Mouse (Mus musculus): ENCODE data around the gene Wapl. TPM values are rescaled to one million over a fixed set of nuclear protein-coding genes. Genes with fewer than 3 reads are reported as not detected.
A peak's percentile ranks its signal among the peaks of the same experiment; 100 is the strongest.

Gene Wapl
- polyA plus RNA-seq, 1 experiment: 4.5 TPM

DNA sequence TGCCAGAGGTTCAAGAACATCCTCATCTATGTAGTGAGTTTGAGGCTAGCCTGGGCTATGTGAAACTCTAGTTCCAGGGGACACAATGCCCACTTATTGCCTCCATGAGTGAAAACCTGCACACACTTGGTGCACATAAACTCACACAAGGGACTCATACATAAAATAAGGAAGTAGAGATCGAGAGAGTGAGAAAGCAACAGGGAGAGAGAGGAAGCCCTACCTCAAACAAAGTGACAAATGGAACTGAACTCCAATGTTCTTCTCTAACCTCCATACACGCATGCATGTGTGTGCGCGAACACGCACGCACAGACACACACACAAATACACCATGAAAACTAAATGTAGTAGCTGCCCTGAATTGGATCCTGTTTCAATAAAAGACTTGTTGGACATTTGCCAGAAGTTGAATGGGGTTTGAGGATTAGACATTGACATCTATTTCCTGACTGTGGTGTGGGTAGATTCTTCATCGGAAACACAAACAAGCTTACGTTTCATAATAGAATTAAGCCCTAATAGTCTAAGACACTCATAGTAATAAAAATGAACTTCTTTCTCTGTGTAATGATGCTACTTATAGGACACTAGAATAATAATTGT lies 25.8 kb upstream of the Wapl start:
- Histone ChIP-seq H3K4me1 (ENCODE audit: control insufficient read depth, insufficient read depth, insufficient read length) (no peaks in the 10 kb centered on the region), H3K27ac (ENCODE audit: insufficient read depth, low read length) (no peak overlapping the region), H3K36me3 (ENCODE audit: control insufficient read depth, insufficient read depth, low read length) (no peaks in the 10 kb centered on the region), H3K27me3 (ENCODE audit: control insufficient read depth, insufficient read depth, low read length) (no peaks in the 10 kb centered on the region), H3K4me3 (ENCODE audit: extremely low read depth, insufficient read depth, insufficient read length) (no peak overlapping the region)
- WGBS: 59% methylated on average over 8 of the region's 8 CpGs
- no peak for TF ChIP-seq CTCF (IDR thresholded peaks at IDR 0.05; ENCODE audit: extremely low read depth, insufficient read depth, insufficient read length, insufficient replicate concordance)
- TF ChIP-seq POLR2A (IDR thresholded peaks at IDR 0.05; ENCODE audit: low read depth, low read length): no peak
- no peak for DNase-seq (ENCODE audit: low read depth in 1 of 2, low spot score in 2 of 2)

DNA sequence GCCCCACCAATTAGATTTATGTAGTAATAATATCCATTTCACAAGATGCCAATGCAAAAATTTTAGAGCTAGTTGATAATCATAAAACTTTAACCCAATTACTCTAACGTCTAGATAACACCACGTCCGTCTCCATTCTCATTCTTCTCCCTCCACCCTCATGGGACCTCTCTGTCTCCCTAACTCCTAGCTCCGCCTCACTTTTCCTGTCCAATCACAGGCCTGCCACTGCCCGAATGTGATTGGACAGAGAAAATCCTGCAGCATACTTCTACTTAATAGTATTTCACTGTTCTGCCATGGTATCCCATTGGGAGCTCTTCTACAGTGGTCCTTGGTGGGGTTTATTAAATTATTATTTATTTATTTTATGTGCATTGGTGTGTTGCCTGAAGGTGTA lies 16.6 kb upstream of the Wapl start:
- Histone ChIP-seq H3K36me3 (ENCODE audit: control insufficient read depth, insufficient read depth, low read length) (no peaks in the 10 kb centered on the region), H3K27me3 (ENCODE audit: control insufficient read depth, insufficient read depth, low read length) (peaks cover 6% of the 10 kb centered on the region), H3K4me1 (ENCODE audit: control insufficient read depth, insufficient read depth, insufficient read length) (peaks cover 3% of the 10 kb centered on the region; the same call in 1 of the 2 replicates), H3K27ac (ENCODE audit: insufficient read depth, low read length) (no peak overlapping the region), H3K4me3 (ENCODE audit: extremely low read depth, insufficient read depth, insufficient read length) (no peak overlapping the region)
- DNase-seq (ENCODE audit: low read depth in 1 of 2, low spot score in 2 of 2): no peak
- TF ChIP-seq POLR2A (IDR thresholded peaks at IDR 0.05; ENCODE audit: low read depth, low read length) (no peak), CTCF (IDR thresholded peaks at IDR 0.05; ENCODE audit: extremely low read depth, insufficient read depth, insufficient read length, insufficient replicate concordance) (no peak)
- 95% methylated on average over 5 of the region's 5 CpGs for WGBS

DNA sequence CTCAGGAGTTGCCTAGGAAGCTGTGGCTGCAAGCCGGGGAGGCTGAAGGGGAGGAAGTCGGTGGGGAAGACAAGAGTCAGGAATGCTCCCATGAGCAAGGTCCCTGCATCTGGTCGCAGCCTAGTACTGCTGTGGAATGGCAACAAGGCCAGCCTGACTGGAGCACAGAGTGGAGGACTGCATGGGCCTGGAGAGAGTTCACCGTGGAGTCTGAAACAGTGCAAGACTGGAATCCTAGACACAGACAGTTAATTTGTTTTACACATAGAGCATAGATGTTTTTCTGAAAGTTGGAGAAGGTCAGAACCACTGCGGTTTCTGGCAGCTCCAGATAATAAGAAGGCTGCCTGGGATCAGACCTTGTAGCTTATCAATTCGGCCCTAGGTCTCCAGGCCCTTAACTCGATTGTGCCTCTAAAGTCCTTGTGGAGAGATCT lies 13.4 kb upstream of the Wapl start:
- 66% methylated on average over 7 of the region's 7 CpGs for WGBS
- Histone ChIP-seq H3K4me1 (ENCODE audit: control insufficient read depth, insufficient read depth, insufficient read length) (peaks cover 5% of the 10 kb centered on the region; the same call in 1 of the 2 replicates), H3K4me3 (ENCODE audit: extremely low read depth, insufficient read depth, insufficient read length) (no peak overlapping the region), H3K36me3 (ENCODE audit: control insufficient read depth, insufficient read depth, low read length) (no peaks in the 10 kb centered on the region), H3K27me3 (ENCODE audit: control insufficient read depth, insufficient read depth, low read length) (peaks cover 8% of the 10 kb centered on the region), H3K27ac (ENCODE audit: insufficient read depth, low read length) (peak overlapping the region; percentile 51; the same call in 1 of the 2 replicates)
- TF ChIP-seq POLR2A (IDR thresholded peaks at IDR 0.05; ENCODE audit: low read depth, low read length): no peak
- TF ChIP-seq CTCF (IDR thresholded peaks at IDR 0.05; ENCODE audit: extremely low read depth, insufficient read depth, insufficient read length, insufficient replicate concordance): no peak
- no peak for DNase-seq (ENCODE audit: low read depth in 1 of 2, low spot score in 2 of 2)

DNA sequence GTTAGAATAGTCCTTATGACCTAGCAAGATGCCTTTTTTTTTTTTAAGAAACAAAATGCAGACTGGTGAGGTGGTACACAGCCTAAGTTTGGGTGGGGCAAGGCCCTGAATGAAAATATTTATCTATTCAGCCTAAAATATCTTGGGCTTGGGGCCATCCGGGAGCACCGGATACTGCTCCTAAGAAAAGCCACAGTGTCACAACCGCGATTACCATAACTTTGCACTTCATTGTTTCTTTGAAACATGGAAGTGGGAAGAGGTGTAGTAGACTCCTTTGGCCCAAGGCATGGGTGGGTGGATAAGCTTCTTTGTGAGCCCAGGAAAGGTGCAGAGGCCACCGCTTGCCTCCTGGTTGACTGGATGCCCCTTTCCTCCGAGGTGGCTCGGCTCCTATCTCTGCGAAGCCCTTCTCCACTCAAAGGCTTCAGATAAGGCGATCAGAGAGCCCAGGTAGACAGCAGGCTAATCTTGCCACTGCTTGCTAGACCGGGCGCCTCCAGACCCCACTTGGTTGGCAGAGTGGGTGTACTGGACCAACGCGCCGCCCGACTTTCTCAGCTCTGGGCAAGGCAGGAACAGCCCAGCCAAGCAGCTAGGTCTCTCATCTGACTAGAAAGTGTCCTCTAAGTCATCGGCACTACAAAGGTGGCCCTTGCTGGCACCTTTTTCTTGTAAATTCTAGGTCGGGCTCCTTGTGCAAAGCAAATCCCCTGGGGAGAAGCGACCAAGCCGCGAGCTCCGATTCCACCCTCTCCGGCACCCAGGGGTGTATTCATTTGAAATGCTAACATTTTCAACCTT lies 12.7 kb upstream of the Wapl start:
- DNase-seq (ENCODE audit: low read depth in 1 of 2, low spot score in 2 of 2): no peak
- WGBS: 33% methylated on average over 22 of the region's 22 CpGs
- TF ChIP-seq CTCF (IDR thresholded peaks at IDR 0.05; ENCODE audit: extremely low read depth, insufficient read depth, insufficient read length, insufficient replicate concordance): no peak
- no peak for TF ChIP-seq POLR2A (IDR thresholded peaks at IDR 0.05; ENCODE audit: low read depth, low read length)

DNA sequence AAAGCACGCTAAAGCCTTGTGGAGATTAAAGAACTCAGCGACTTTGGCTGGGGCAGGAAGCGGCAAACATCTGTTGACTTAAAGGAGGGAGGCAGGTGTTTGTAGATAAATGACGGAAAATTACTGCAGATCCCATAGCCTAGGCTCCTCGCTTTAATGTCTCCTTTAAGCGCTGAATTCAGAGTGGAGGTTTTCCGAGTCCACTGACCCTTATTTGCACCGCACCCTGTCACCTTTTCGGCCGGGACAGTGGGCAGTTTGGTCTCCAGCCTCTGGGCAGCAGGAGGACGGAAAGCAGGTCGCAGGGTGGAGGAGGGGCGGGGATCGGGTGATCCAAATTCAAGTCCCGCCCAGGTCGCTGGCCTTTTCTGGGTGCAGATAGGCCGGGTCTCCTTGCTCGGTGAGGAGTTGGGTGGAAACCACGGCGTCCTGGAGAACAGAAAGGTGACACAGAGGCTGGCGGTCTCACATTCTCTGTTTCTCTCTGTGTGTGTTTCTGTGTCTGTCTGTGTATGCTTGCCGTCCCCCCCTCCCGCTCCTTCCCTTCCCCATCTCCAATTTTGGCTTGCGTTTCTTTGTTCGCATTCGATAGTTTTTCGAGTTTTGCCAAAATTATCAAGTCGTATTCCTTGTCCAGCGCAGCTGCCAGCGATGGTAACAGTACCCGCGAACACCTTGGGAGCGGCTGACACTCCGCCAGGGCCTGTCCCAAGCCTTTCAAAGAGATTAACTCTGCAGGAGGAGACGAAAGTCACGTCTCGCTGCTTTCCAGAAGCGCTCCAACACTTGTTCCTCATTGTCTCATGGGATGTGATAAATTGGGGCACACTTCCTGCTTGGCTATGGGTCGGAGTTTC lies 11.9 kb upstream of the Wapl start:
- TF ChIP-seq CTCF (IDR thresholded peaks at IDR 0.05; ENCODE audit: extremely low read depth, insufficient read depth, insufficient read length, insufficient replicate concordance) (no peak), POLR2A (IDR thresholded peaks at IDR 0.05; ENCODE audit: low read depth, low read length) (no peak)
- Histone ChIP-seq H3K27ac (ENCODE audit: insufficient read depth, low read length) (peak overlapping the region; percentile 50), H3K4me1 (ENCODE audit: control insufficient read depth, insufficient read depth, insufficient read length) (peaks cover 5% of the 10 kb centered on the region; the same call in 1 of the 2 replicates), H3K36me3 (ENCODE audit: control insufficient read depth, insufficient read depth, low read length) (no peaks in the 10 kb centered on the region), H3K4me3 (ENCODE audit: extremely low read depth, insufficient read depth, insufficient read length) (peak overlapping the region; percentile 32), H3K27me3 (ENCODE audit: control insufficient read depth, insufficient read depth, low read length) (peaks cover 8% of the 10 kb centered on the region)
- WGBS: 2% methylated on average over 39 of the region's 39 CpGs
- peak in 1 of 2 experiments; percentile 15 for DNase-seq (ENCODE audit: low read depth in 1 of 2, low spot score in 2 of 2)

More for the DNA sequence above, 12.7 kb upstream of the Wapl start:
- Histone ChIP-seq H3K27ac (ENCODE audit: insufficient read depth, low read length) (peak overlapping the region; percentile 50), H3K4me3 (ENCODE audit: extremely low read depth, insufficient read depth, insufficient read length) (peak overlapping the region; percentile 32), H3K36me3 (ENCODE audit: control insufficient read depth, insufficient read depth, low read length) (no peaks in the 10 kb centered on the region), H3K27me3 (ENCODE audit: control insufficient read depth, insufficient read depth, low read length) (peaks cover 8% of the 10 kb centered on the region), H3K4me1 (ENCODE audit: control insufficient read depth, insufficient read depth, insufficient read length) (peaks cover 5% of the 10 kb centered on the region; the same call in 1 of the 2 replicates)

DNA sequence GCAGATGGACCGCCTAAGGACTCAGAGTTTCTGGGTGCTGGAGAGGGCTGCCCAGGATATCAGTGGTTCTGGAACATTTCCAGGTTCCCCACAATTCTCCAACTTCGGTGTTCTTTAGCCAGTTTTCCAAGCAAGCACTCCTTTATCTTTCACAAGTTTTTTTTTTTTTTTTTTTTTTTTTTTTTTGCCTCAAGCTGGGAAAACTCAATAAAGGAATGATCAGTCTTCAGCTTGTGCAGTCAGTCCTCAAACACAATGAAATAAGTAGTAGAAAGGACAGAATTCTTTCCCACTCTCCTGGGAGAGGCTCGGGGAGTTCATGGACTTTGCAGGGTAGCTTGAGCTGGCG lies 11.3 kb upstream of the Wapl start:
- Histone ChIP-seq H3K4me3 (ENCODE audit: extremely low read depth, insufficient read depth, insufficient read length) (peak overlapping the region; percentile 32; the same call in 1 of the 2 replicates), H3K27me3 (ENCODE audit: control insufficient read depth, insufficient read depth, low read length) (peaks cover 8% of the 10 kb centered on the region), H3K36me3 (ENCODE audit: control insufficient read depth, insufficient read depth, low read length) (no peaks in the 10 kb centered on the region), H3K4me1 (ENCODE audit: control insufficient read depth, insufficient read depth, insufficient read length) (peaks cover 5% of the 10 kb centered on the region; the same call in 1 of the 2 replicates), H3K27ac (ENCODE audit: insufficient read depth, low read length) (peak overlapping the region; percentile 50; the same call in 1 of the 2 replicates)
- TF ChIP-seq POLR2A (IDR thresholded peaks at IDR 0.05; ENCODE audit: low read depth, low read length): no peak
- no peak for TF ChIP-seq CTCF (IDR thresholded peaks at IDR 0.05; ENCODE audit: extremely low read depth, insufficient read depth, insufficient read length, insufficient replicate concordance)
- WGBS: 36% methylated on average over 4 of the region's 4 CpGs
- DNase-seq (ENCODE audit: low read depth in 1 of 2, low spot score in 2 of 2): no peak

All from spleen, adult 2 months (tissue).